Mouse (Mus musculus) liver, postnatal 0 days (tissue): ENCODE results near the gene Csad. TPM values are rescaled to one million over a fixed set of nuclear protein-coding genes. Genes with fewer than 3 reads are reported as not detected.
A peak's percentile ranks its signal among the peaks of the same experiment; 100 is the strongest.

Source experiments
- ATAC-seq: fragments of 200-750 bp; cut with Nextera tagmentation; 2 replicates; pipeline ENCODE4 v1.8.0; 2017; ENCODE audit warnings: mild to moderate bottlenecking, moderate library complexity
- DNase-seq: peaks from one replicate; pipeline ENCODE4 v3.0.0-alpha.2; 2016
- H3K27ac ChIP-seq: fragments of 300-500 bp; sonication (generic); 2 replicates; pipeline ENCODE4 v1.5.1; 2014; ENCODE audit warnings: antibody characterized with exemption, moderate library complexity, mild to moderate bottlenecking, low read depth
- H3K27me3 ChIP-seq: fragments of 300-500 bp; sonication (generic); 2 replicates; pipeline ENCODE4 v1.6.1; 2014; ENCODE audit warnings: low read length, control low read depth, mixed read lengths; ENCODE audit not compliant: insufficient read depth
- H3K36me3 ChIP-seq: fragments of 300-500 bp; sonication (generic); replicated peaks from 2 replicates; pipeline ENCODE4 v1.6.1; 2014; ENCODE audit warnings: mild to moderate bottlenecking, control low read depth, low read length, moderate library complexity, mixed read lengths; ENCODE audit not compliant: insufficient read depth
- H3K4me1 ChIP-seq: fragments of 300-500 bp; sonication (generic); 2 replicates; pipeline ENCODE4 v1.6.1; 2014; ENCODE audit warnings: antibody characterized with exemption, mild to moderate bottlenecking, control low read depth; ENCODE audit not compliant: insufficient read depth
- H3K4me2 ChIP-seq: fragments of 300-500 bp; sonication (generic); 2 replicates; pipeline ENCODE4 v1.6.1; 2014; ENCODE audit warnings: low read depth, mild to moderate bottlenecking, low read length, moderate library complexity, mixed read lengths
- H3K4me3 ChIP-seq: fragments of 300-500 bp; sonication (generic); 2 replicates; pipeline ENCODE4 v1.5.1; 2014; ENCODE audit warnings: low read depth, low read length
- H3K9ac ChIP-seq: fragments of 300-500 bp; sonication (generic); replicated peaks from 2 replicates; pipeline ENCODE4 v1.6.1; 2014; ENCODE audit warnings: mild to moderate bottlenecking, moderate library complexity
- H3K9me3 ChIP-seq: fragments of 300-500 bp; sonication (generic); 2 replicates; pipeline ENCODE4 v1.6.1; 2016; ENCODE audit warnings: mild to moderate bottlenecking, control low read depth, low read length, mixed read lengths
- CTCF ChIP-seq: sonication (generic); IDR thresholded peaks from 2 replicates; pipeline ENCODE4 v1.5.1; 2016; ENCODE audit warnings: antibody characterized with exemption, low read depth
- EP300 ChIP-seq: IDR thresholded peaks from 2 replicates; pipeline ENCODE4 v1.6.1; 2016; ENCODE audit warnings: antibody characterized with exemption, low read depth, mild to moderate bottlenecking
- WGBS: fragments of 180-500 bp; shearing (Covaris S2); extraction: QIAGEN DNeasy Blood & Tissue Kit; methylation state at CpG from one replicate; pipeline ENCODE4 v1.1.7; 2014; ENCODE audit not compliant: insufficient replicate concordance; 5-methylcytosine and 5-hydroxymethylcytosine counted together
- polyA plus RNA-seq: library from polyadenylated mRNA; unstranded; fragments of >200 nt; fragmentation: Nextera tagmentation; extraction: Ambion mirVana; gene quantifications from 2 replicates; pipeline ENCODE4 v1.2.1, GENCODE M21; 2015

The Csad gene
- polyA plus RNA-seq, 1 experiment from 2014 or later = 243 TPM

GRCm38 (mm10) chr15:102238543-102239259 lies 34.2 kb upstream of the Csad start:
- no peaks in the 10 kb centered on the region for H3K27me3 ChIP-seq
- no peak overlapping the region for H3K4me3 ChIP-seq
- no peaks in the 10 kb centered on the region for H3K36me3 ChIP-seq
- no peak for ATAC-seq
- no peak overlapping the region for H3K9ac ChIP-seq
- TF ChIP-seq EP300 (no peak), CTCF (no peak)
- H3K4me1 ChIP-seq = peaks cover 34% of the 10 kb centered on the region
- 80% methylated on average over 14 of the region's 14 CpGs for WGBS
- H3K4me2 ChIP-seq = no peak overlapping the region
- no peaks in the 10 kb centered on the region for H3K9me3 ChIP-seq
- no peak for DNase-seq
- H3K27ac ChIP-seq = no peak overlapping the region

GRCm38 (mm10) chr15:102235371-102236027 lies 31.0 kb upstream of the Csad start:
- Histone ChIP-seq H3K9me3 (no peaks in the 10 kb centered on the region), H3K4me3 (peak overlapping the region; percentile 10; the same call in 1 of the 2 replicates), H3K27ac (no peak overlapping the region), H3K9ac (no peak overlapping the region), H3K27me3 (no peaks in the 10 kb centered on the region), H3K4me2 (peak overlapping the region; percentile 54), H3K4me1 (peaks cover 46% of the 10 kb centered on the region), H3K36me3 (no peaks in the 10 kb centered on the region)
- 29% methylated on average over 21 of the region's 21 CpGs for WGBS
- TF ChIP-seq EP300 (no peak), CTCF (no peak)
- ATAC-seq (peak; percentile 55; the same call in 1 of the 2 replicates), DNase-seq (no peak)

GRCm38 (mm10) chr15:102233896-102234295 lies 29.4 kb upstream of the Csad start:
- Histone ChIP-seq H3K4me2 (no peak overlapping the region), H3K36me3 (no peaks in the 10 kb centered on the region), H3K27me3 (no peaks in the 10 kb centered on the region), H3K9me3 (no peaks in the 10 kb centered on the region), H3K4me1 (peaks cover 46% of the 10 kb centered on the region), H3K4me3 (no peak overlapping the region), H3K27ac (no peak overlapping the region; the same call in 1 of the 2 replicates), H3K9ac (no peak overlapping the region)
- DNase-seq (no peak), ATAC-seq (no peak)
- no peak for TF ChIP-seq EP300
- TF ChIP-seq CTCF = no peak
- WGBS = 4% methylated on average over 2 of the region's 2 CpGs

GRCm38 (mm10) chr15:102232764-102233163 lies 28.2 kb upstream of the Csad start:
- Histone ChIP-seq H3K36me3 (no peaks in the 10 kb centered on the region), H3K4me3 (no peak overlapping the region), H3K27ac (no peak overlapping the region), H3K4me1 (peaks cover 46% of the 10 kb centered on the region), H3K4me2 (no peak overlapping the region), H3K9ac (no peak overlapping the region), H3K27me3 (no peaks in the 10 kb centered on the region), H3K9me3 (no peaks in the 10 kb centered on the region)
- WGBS = 82% methylated on average over 7 of the region's 7 CpGs
- no peak for ATAC-seq
- no peak for TF ChIP-seq CTCF
- no peak for TF ChIP-seq EP300
- DNase-seq = no peak

- H3K27ac ChIP-seq = 0 out of 2 replicates have a peak within 1 kb of the TSS, but pooled peaks have one; percentile 22
- TF ChIP-seq CTCF (no peak), EP300 (no peak)
- H3K27me3 ChIP-seq = no peaks in the 10 kb centered on the region
- ATAC-seq = peak; percentile 83
- H3K9ac ChIP-seq = peak within 1 kb of the TSS; percentile 26
- no peaks in the 10 kb centered on the region for H3K9me3 ChIP-seq
- H3K4me1 ChIP-seq = peaks cover 46% of the 10 kb centered on the region
- no peaks in the 10 kb centered on the region for H3K36me3 ChIP-seq
- WGBS = 32% methylated on average over 6 of the region's 6 CpGs
- peak; percentile 57 for DNase-seq
- H3K4me3 ChIP-seq = peak within 1 kb of the TSS; percentile 30
- peak within 1 kb of the TSS; percentile 57 for H3K4me2 ChIP-seq
These were observed 27.2 kb upstream of the Csad start, which contains the start of gene Itgb7 for GRCm38 (mm10) chr15:102231748-102232147. Gene Itgb7 (minus strand): TSS chr15:102231944.
